19 mouse cellular contexts compared by ENCODE assay signal in genomic region chr11:69302817-69303216, GRCm38 (mm10). TPM values are rescaled to one million over a fixed set of nuclear protein-coding genes. Genes with fewer than 3 reads are reported as not detected.
"Had no signal": no experiment of that assay in that cellular context is flagged by ENCODE, and none has a peak within 500 bp of the region (broad histone marks: within the 10 kb centered on the region; RNA-seq: fewer than 3 reads in every experiment).

No protein-coding gene starts in this region.

- H3K4me2 ChIP-seq: lung, embryonic 14.5 days; midbrain, embryonic 12.5 days; neural tube, embryonic 13.5 days; neural tube, embryonic 15.5 days had no signal

- ATAC-seq: midbrain, embryonic 16.5 days had no signal

- DNase-seq: lung, embryonic 14.5 days; lung, postnatal 10 days; lung, postnatal 4 days; midbrain, embryonic 14.5 days; retina, postnatal 1 day; right cerebral cortex, adult 18-20 months; right cerebral cortex, postnatal 25 days; right cerebral cortex, postnatal 4 days; spleen, adult 18-20 months; thymus, adult 18-20 months; thymus, postnatal 14 days; thymus, postnatal 36 days had no signal

- H3K27me3 ChIP-seq: midbrain, embryonic 12.5 days; neural tube, embryonic 13.5 days; neural tube, embryonic 15.5 days had no signal

- H3K4me1 ChIP-seq: midbrain, embryonic 12.5 days; neural tube, embryonic 13.5 days; neural tube, embryonic 15.5 days had no signal

- H3K4me3 ChIP-seq: midbrain, embryonic 10.5 days; midbrain, embryonic 12.5 days; myocyte; neural tube, embryonic 13.5 days; neural tube, embryonic 15.5 days had no signal

- H3K9ac ChIP-seq: lung, embryonic 14.5 days; midbrain, embryonic 12.5 days; neural tube, embryonic 13.5 days; neural tube, embryonic 15.5 days had no signal

- H3K9me3 ChIP-seq: midbrain, embryonic 10.5 days; midbrain, embryonic 12.5 days; neural tube, embryonic 13.5 days; neural tube, embryonic 15.5 days had no signal

- H3K27ac ChIP-seq: midbrain, embryonic 10.5 days; midbrain, embryonic 12.5 days; neural tube, embryonic 13.5 days; neural tube, embryonic 15.5 days had no signal

RNA-seq across cellular contexts. Expression of gene Kcnab3, which starts 23.2 kb away (rescaled TPM):
- total RNA-seq: megakaryocyte-erythroid progenitor cell, adult 5-6 weeks had no signal
